Mouse (Mus musculus) cerebellum, adult 9-10 months (tissue): ENCODE results near the gene Ace2.

Experiments
- DNase-seq: peaks from one replicate; pipeline ENCODE4 v3.0.0; 2022

Gene Ace2

GRCm38 (mm10) chrX:164183844-164184243 is 44.7 kb downstream of the Ace2 start:
- peak; percentile 27 for DNase-seq

- DNase-seq: no peak
Observed at GRCm38 (mm10) chrX:164189880-164190279, 50.7 kb downstream of the Ace2 start.

- no peak for DNase-seq
Observed at GRCm38 (mm10) chrX:164197679-164198078, 58.5 kb downstream of the Ace2 start.

- no peak for DNase-seq
Observed at GRCm38 (mm10) chrX:164200547-164200946, 61.4 kb downstream of the Ace2 start.

- no peak for DNase-seq
Observed at GRCm38 (mm10) chrX:164221989-164222388, 82.9 kb downstream of the Ace2 start.

GRCm38 (mm10) chrX:164233380-164233779 is 94.2 kb downstream of the Ace2 start:
- no peak for DNase-seq
